Mouse (Mus musculus): Measurements from ENCODE around the gene Cdh1. TPM values are rescaled to one million over a fixed set of nuclear protein-coding genes. Genes with fewer than 3 reads are reported as not detected.
A peak's percentile ranks its signal among the peaks of the same experiment; 100 is the strongest.

Cdh1 gene
- total RNA-seq, 2 experiments from 2014 or later, result 0.37 to 0.54 TPM

- no peak for TF ChIP-seq CTCF (conservative IDR thresholded peaks at IDR 0.05)
- Histone ChIP-seq H3K4me3 (no peak overlapping the region), H3K27ac (no peak overlapping the region)
- no peak for DNase-seq (ENCODE audit: low spot score in 2 of 2)
These were observed 111.1 kb downstream of the Cdh1 start for GRCm38 (mm10) chr8:106714297-106714696.

- TF ChIP-seq CTCF (conservative IDR thresholded peaks at IDR 0.05), result peak; percentile 94
- Histone ChIP-seq H3K4me3 (peak overlapping the region; percentile 51), H3K27ac (peak overlapping the region; percentile 82; the same call in 1 of the 2 replicates)
- DNase-seq (ENCODE audit: low spot score in 2 of 2), result peak; percentile 82
These were observed 114.9 kb downstream of the Cdh1 start for GRCm38 (mm10) chr8:106718091-106718500.

Other genes starting within 250 kb of the Cdh1 start
- 10 to 100 TPM; 10.6 to 12.9 TPM for gene Zfp90, start 188.0 kb upstream of the Cdh1 start, total RNA-seq (2021)
- gene 6030452D12Rik, start 102.8 kb upstream of the Cdh1 start, total RNA-seq (2021), result not detected
- gene Cdh3, start 92.5 kb upstream of the Cdh1 start, total RNA-seq (2021), result not detected
- 10 to 100 TPM; 90.4 to 97.5 TPM for gene Gm10073, start 29.9 kb upstream of the Cdh1 start, total RNA-seq (2021)
- 1 to 10 TPM; 6.7 to 6.9 TPM for gene Tango6, start 79.7 kb downstream of the Cdh1 start, total RNA-seq (2021)

Measured in layer of hippocampus, adult 2 months (tissue).